Comparison of ENCODE assay signal across 14 mouse cellular contexts in genomic region chr17:37027486-37027885, GRCm38 (mm10). TPM values are rescaled to one million over a fixed set of nuclear protein-coding genes. Genes with fewer than 3 reads are reported as not detected.
DNase-seq lines count a peak whose midpoint lies in the region; ATAC-seq lines count a peak whose summit lies in the region.
"Had no signal": no experiment of that assay in that cellular context is flagged by ENCODE, and none has a peak within 500 bp of the region (broad histone marks: within the 10 kb centered on the region; RNA-seq: fewer than 3 reads in every experiment).

No protein-coding gene starts in this region.

- no peak overlapping the region for H3K4me3 ChIP-seq in heart, embryonic 12.5 days
- H3K4me3 ChIP-seq in hindbrain, embryonic 12.5 days, result no peak overlapping the region
- no peak overlapping the region for H3K4me3 ChIP-seq in midbrain, embryonic 14.5 days (replicated peaks; ENCODE audit: low read depth, low read length)

- WGBS in heart, embryonic 12.5 days, result 92% methylated on average over 4 of the region's 4 CpGs
- WGBS in hindbrain, embryonic 12.5 days, result 93% methylated on average over 4 of the region's 4 CpGs
- 96% methylated on average over 4 of the region's 4 CpGs for WGBS in midbrain, embryonic 14.5 days

- no peaks in the 10 kb centered on the region for H3K36me3 ChIP-seq in heart, embryonic 12.5 days
- H3K36me3 ChIP-seq in hindbrain, embryonic 12.5 days, result no peaks in the 10 kb centered on the region
- H3K36me3 ChIP-seq in midbrain, embryonic 14.5 days (ENCODE audit: control insufficient read depth, insufficient read depth, low read length), result no peaks in the 10 kb centered on the region

- H3K27ac ChIP-seq in heart, embryonic 12.5 days (ENCODE audit: poor library complexity, severe bottlenecking), result 0 out of 2 replicates have a peak overlapping the region, but pooled peaks have one; percentile 53
- H3K27ac ChIP-seq in hindbrain, embryonic 12.5 days, result peak overlapping the region; percentile 96
- peak overlapping the region; percentile 98 for H3K27ac ChIP-seq in midbrain, embryonic 14.5 days (replicated peaks; ENCODE audit: low read depth, low read length)

- H3K9me3 ChIP-seq in heart, embryonic 12.5 days (replicated peaks), result no peaks in the 10 kb centered on the region; the same call in 1 of the 2 replicates
- no peaks in the 10 kb centered on the region for H3K9me3 ChIP-seq in hindbrain, embryonic 12.5 days (replicated peaks)
- H3K9me3 ChIP-seq in midbrain, embryonic 14.5 days (ENCODE audit: control insufficient read depth, low read length), result no peaks in the 10 kb centered on the region

- no peak for ATAC-seq in heart, embryonic 12.5 days (ENCODE audit: insufficient number of reproducible peaks, low FRiP score)
- no peak for ATAC-seq in hindbrain, embryonic 12.5 days (ENCODE audit: low FRiP score)
- ATAC-seq in midbrain, embryonic 14.5 days (ENCODE audit: low FRiP score, low TSS enrichment), result no peak
- no peak for ATAC-seq in cerebellum, adult (ENCODE audit: insufficient number of reproducible peaks, low FRiP score, low TSS enrichment)
- ATAC-seq: liver, postnatal 0 days had no signal

- H3K4me1 ChIP-seq in heart, embryonic 12.5 days (replicated peaks), result peaks cover 3% of the 10 kb centered on the region
- no peaks in the 10 kb centered on the region for H3K4me1 ChIP-seq in hindbrain, embryonic 12.5 days
- 0 out of 2 replicates have a peak, but pooled peaks cover 4% of the 10 kb centered on the region for H3K4me1 ChIP-seq in midbrain, embryonic 14.5 days (ENCODE audit: control insufficient read depth, insufficient read depth, low read length)

- DNase-seq in heart, adult 18-20 months, result no peak
- DNase-seq in ZHBTc4 (ENCODE audit: low read depth, low spot score), result peak; percentile 82
- no peak for DNase-seq in midbrain, embryonic 14.5 days
- no peak for DNase-seq in yolk sac, embryonic 10.5 days (ENCODE audit: low spot score)
- no peak for DNase-seq in adrenal gland, postnatal 36 days
- DNase-seq: gastrocnemius, postnatal 14 days; liver, postnatal 0 days; retina, postnatal 1 day had no signal

- H3K27me3 ChIP-seq in heart, embryonic 12.5 days (replicated peaks), result no peaks in the 10 kb centered on the region
- H3K27me3 ChIP-seq in hindbrain, embryonic 12.5 days, result no peaks in the 10 kb centered on the region
- no peaks in the 10 kb centered on the region for H3K27me3 ChIP-seq in midbrain, embryonic 14.5 days (ENCODE audit: control insufficient read depth, insufficient read depth, low read length)
- H3K27me3 ChIP-seq: Patski had no signal

- H3K4me2 ChIP-seq in heart, embryonic 12.5 days, result no peak overlapping the region
- H3K4me2 ChIP-seq in hindbrain, embryonic 12.5 days (replicated peaks), result no peak overlapping the region
- no peak overlapping the region for H3K4me2 ChIP-seq in midbrain, embryonic 14.5 days (ENCODE audit: low read length)

- H3K9ac ChIP-seq in heart, embryonic 12.5 days, result no peak overlapping the region
- no peak overlapping the region for H3K9ac ChIP-seq in hindbrain, embryonic 12.5 days
- H3K9ac ChIP-seq in midbrain, embryonic 14.5 days (replicated peaks; ENCODE audit: low read length), result no peak overlapping the region
- H3K9ac ChIP-seq: liver, postnatal 0 days had no signal

RNA-seq across cellular contexts. Expression of gene Mog, which starts 4.3 kb away (rescaled TPM):
- 0.10 TPM in 1 of 2 replicates, not detected in the other for polyA plus RNA-seq in heart, embryonic 12.5 days (2016; fragmentation: Nextera tagmentation; extraction: Ambion mirVana)
- total RNA-seq in heart, adult 18-20 months (2021), result not detected
- polyA plus RNA-seq in hindbrain, embryonic 12.5 days (2016; fragmentation: Nextera tagmentation; extraction: Ambion mirVana), result 0.85 and 1.3 TPM in 2 replicates
- polyA plus RNA-seq in midbrain, embryonic 14.5 days (2014; fragmentation: Nextera tagmentation; extraction: Ambion mirVana), result 1.9 and 2.2 TPM in 2 replicates
- not detected for total RNA-seq in adrenal gland, postnatal 36 days (2021)
- total RNA-seq: gastrocnemius, postnatal 14 days; monocyte, adult 5-6 weeks had no signal
- polyA plus RNA-seq: brain, embryonic 14.5 days; liver, postnatal 0 days had no signal

RNA-seq across cellular contexts. Expression of gene Gabbr1, which starts 18.3 kb away (rescaled TPM):
- 8.3 and 8.6 TPM in 2 replicates for polyA plus RNA-seq in heart, embryonic 12.5 days (2016; fragmentation: Nextera tagmentation; extraction: Ambion mirVana)
- total RNA-seq in heart, adult 18-20 months (2021), result 1 to 10 TPM; 6.0 to 8.2 TPM
- 41.8 and 42.1 TPM in 2 replicates for polyA plus RNA-seq in hindbrain, embryonic 12.5 days (2016; fragmentation: Nextera tagmentation; extraction: Ambion mirVana)
- polyA plus RNA-seq in midbrain, embryonic 14.5 days (2014; fragmentation: Nextera tagmentation; extraction: Ambion mirVana), result 103 and 123 TPM in 2 replicates
- total RNA-seq in adrenal gland, postnatal 36 days (2021), result 10 to 100 TPM; 23.7 to 26.4 TPM

RNA-seq across cellular contexts. Expression of gene Zfp57, which starts 26.5 kb away (rescaled TPM):
- polyA plus RNA-seq in heart, embryonic 12.5 days (2016; fragmentation: Nextera tagmentation; extraction: Ambion mirVana), result 60.0 and 64.4 TPM in 2 replicates
- total RNA-seq in heart, adult 18-20 months (2021), result 1 to 10 TPM; 1.7 to 2.0 TPM
- 208 and 223 TPM in 2 replicates for polyA plus RNA-seq in hindbrain, embryonic 12.5 days (2016; fragmentation: Nextera tagmentation; extraction: Ambion mirVana)
- polyA plus RNA-seq in midbrain, embryonic 14.5 days (2014; fragmentation: Nextera tagmentation; extraction: Ambion mirVana), result 283 and 301 TPM in 2 replicates
- 1 to 10 TPM; 1.5 to 3.3 TPM for total RNA-seq in adrenal gland, postnatal 36 days (2021)
- total RNA-seq: monocyte, adult 5-6 weeks had no signal

RNA-seq across cellular contexts. Expression of gene H2-M5, which starts 38.1 kb away (rescaled TPM):
- 0.31 and 0.36 TPM in 2 replicates for polyA plus RNA-seq in heart, embryonic 12.5 days (2016; fragmentation: Nextera tagmentation; extraction: Ambion mirVana)
- not detected for total RNA-seq in heart, adult 18-20 months (2021)
- 1.6 and 2.3 TPM in 2 replicates for polyA plus RNA-seq in hindbrain, embryonic 12.5 days (2016; fragmentation: Nextera tagmentation; extraction: Ambion mirVana)
- polyA plus RNA-seq in midbrain, embryonic 14.5 days (2014; fragmentation: Nextera tagmentation; extraction: Ambion mirVana), result 1.8 and 2.0 TPM in 2 replicates
- not detected for total RNA-seq in adrenal gland, postnatal 36 days (2021)
- total RNA-seq: gastrocnemius, postnatal 14 days; monocyte, adult 5-6 weeks had no signal
- polyA plus RNA-seq: liver, postnatal 0 days had no signal

RNA-seq across cellular contexts. Expression of gene 2410137M14Rik, which starts 46.4 kb away (rescaled TPM):
- 0.20 TPM in 1 of 2 replicates, not detected in the other for polyA plus RNA-seq in heart, embryonic 12.5 days (2016; fragmentation: Nextera tagmentation; extraction: Ambion mirVana)
- 1 to 10 TPM in 1 of 2 experiments, under 1 TPM in 1; 0.90 to 1.0 TPM for total RNA-seq in heart, adult 18-20 months (2021)
- polyA plus RNA-seq in hindbrain, embryonic 12.5 days (2016; fragmentation: Nextera tagmentation; extraction: Ambion mirVana), result 0.50 TPM in 1 of 2 replicates, not detected in the other
- 0.32 and 0.76 TPM in 2 replicates for polyA plus RNA-seq in midbrain, embryonic 14.5 days (2014; fragmentation: Nextera tagmentation; extraction: Ambion mirVana)
- total RNA-seq in adrenal gland, postnatal 36 days (2021), result not detected
- total RNA-seq: monocyte, adult 5-6 weeks had no signal
- polyA plus RNA-seq: liver, postnatal 0 days; Patski had no signal
